Mouse (Mus musculus) gastrocnemius, postnatal 36 days (tissue): ENCODE measurements around the gene Slc20a1. TPM values are rescaled to one million over a fixed set of nuclear protein-coding genes. Genes with fewer than 3 reads are reported as not detected.

Source experiments
- DNase-seq, 2 experiments: peaks; one replicate each; pipeline ENCODE4 v3.0.0; 2022
- intact Hi-C: fragments of 180-260 bp; cut with DNase I; formaldehyde crosslinking; loops from one replicate; pipeline ENCODE4 v1.15.1; 2025
- total RNA-seq, 2 experiments: library from RNA; stranded (reverse); gene quantifications; 2 replicates each; pipeline ENCODE4 v1.2.3; 2021

Gene Slc20a1
- total RNA-seq, 2 experiments from 2014 or later = 7.9 to 10.5 TPM

DNA sequence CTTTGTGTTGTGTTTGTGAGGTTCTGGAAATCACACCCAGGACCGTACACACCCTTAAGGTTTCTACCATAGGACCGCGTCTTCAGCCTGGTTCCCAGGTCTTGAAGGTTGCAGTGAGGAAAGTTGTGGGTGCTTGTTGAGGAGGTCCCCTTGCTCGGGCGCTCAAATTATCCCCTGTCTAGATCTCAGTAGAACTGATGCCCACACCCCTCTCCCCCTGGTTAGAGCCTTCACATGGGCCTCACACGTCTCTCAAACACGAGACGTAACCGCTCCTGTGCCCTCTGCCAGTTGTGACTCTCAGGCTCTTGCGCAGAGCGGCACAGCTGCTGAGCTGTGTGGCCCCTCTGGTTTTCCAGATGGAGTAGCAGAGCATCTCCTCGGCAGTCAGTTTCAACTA, 48.4 kb downstream of the Slc20a1 start:
- no peak for DNase-seq
- intact Hi-C loops = no loop called here

DNA sequence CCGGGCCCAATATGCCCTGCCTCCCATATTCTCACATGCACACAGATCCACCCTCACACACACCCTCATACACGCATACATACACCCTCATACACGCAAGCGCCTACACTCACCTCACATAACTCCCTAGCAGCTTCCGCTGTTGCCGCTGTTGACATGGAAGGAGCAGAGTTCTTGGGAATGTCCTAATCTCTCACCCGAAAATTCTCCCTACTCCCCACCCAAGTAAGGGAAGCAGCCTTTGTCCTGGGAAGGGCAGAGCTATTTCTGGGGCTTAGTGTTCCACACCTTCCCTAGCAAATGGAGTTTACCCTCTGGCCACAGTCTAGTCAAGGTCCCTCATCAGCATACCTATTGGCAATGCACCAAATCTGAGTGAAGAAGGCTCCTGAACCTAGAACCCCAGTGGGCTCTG, 49.1 kb downstream of the Slc20a1 start:
- DNase-seq = no peak
- intact Hi-C loops = no loop called here

DNA sequence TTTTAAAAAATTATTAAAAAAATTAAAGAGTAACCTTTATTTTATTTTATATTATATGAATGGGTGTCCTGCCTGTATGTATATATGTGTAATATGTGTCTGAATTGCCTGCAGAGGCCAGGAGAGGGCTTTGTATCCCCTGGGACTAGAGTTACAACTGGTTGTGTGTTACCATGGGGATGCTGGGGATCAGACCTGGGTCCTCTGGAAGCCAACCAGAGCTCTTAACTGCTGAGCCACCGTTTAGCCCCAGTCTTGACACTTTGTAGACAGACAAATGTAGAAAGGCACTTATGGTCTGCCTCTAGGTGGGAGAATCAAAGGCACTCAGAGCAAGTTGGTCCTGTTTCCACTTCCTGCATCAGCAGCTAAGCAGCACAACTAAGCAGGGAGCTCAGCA, 50.8 kb downstream of the Slc20a1 start:
- no peak for DNase-seq
- intact Hi-C loops = no loop called here

DNA sequence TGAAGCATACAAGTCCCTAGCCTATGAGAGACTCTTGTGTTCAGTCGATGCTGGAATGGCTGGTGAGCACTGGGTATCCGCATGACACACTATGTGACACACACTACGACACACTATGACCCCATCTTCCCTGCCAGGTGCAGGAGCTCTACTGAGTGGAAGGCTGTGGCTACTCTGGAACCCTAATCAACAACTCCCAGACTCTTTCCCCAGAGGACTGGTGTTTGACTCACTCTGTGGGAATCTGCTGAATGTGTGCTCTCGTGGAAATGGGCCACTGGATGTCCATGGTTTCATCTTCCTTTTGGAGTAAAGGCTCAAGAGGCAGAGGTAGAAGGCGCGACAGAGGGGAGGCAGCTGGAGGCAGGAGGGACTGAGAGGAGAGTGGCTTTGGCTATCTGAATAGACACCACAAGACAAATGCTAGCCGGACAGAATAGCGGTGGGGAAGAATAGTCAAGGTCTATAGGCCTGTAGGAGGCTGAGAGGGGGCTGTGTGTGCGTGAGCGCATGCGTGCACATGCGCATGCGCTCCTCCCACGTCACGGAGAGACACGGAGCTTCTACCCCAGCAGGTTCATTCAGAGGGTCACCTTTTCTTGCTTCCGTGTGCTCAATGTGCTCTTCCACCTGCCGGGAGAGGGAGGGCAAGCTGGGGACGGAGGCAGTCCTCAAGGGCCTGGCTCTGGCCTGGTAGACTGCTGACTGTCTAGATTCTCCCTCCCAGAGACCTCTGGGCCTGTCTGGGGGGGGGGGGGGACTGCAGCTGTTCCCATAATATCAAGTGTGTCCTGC, 54.5 kb downstream of the Slc20a1 start:
- DNase-seq = no peak
- intact Hi-C loops = loop anchor here (10.0 kb wide), 1 partner anchor 308 kb away; the partner anchor contains the start of gene Zc3h8

DNA sequence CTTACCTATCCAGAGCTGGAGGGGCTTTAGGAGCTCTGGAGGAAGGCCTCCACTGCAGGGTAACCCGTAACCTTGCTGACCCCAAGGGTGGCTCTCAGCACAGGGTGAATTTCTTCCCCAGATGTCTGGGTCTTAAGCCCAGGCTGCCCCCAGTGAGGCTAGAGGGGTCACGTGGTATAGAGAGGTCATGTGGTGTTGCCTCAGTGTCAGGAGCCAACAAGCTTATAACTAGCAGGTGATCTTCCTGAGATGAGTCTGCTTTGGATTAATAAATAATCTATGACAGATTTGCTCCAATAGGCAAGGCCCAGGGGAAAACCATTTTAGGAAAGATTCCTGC, 55.0 kb downstream of the Slc20a1 start:
- no peak for DNase-seq
- intact Hi-C loops = loop anchor here (10.0 kb wide), 1 partner anchor 309 kb away; the partner anchor contains the start of gene Zc3h8

DNA sequence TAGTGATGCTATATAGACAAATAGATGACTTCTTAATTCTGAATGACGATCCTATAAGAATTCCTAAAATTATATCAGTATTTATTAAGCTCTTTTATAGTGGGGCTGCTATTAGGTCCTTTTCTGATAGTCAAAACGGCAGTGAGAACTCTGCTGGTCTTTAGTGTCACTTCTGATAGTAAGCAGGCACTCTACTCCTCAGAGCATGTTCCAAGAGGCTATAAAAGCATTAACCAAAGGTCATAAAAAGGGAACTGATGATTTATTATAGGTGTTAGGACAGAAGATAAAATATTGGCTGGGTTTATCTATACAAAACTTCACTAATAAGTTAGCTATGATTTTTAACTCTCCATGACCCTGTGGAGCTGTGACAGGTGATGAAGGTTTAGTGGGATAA, 55.5 kb downstream of the Slc20a1 start:
- intact Hi-C loops = loop anchor here (10.0 kb wide), 1 partner anchor 309 kb away; the partner anchor contains the start of gene Zc3h8
- no peak for DNase-seq

DNA sequence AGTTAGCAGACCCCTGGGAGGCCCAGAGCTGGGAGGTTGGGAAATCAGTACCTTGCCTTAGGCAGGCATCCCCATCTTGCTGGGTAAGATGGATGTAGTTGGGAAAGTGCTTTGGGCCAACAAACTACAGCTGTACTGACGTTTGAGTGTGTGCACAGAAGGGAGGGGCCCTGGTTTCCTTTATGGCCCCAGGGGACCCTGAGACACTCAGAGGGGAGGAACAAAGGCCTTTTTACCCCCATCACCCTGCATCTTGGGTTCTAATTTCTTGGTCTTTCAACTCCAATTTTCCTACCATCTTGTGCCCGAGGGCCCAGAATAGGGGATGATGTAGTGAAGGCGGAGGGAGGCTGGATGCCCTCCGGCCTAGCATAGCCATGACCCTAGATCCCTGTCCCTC, 57.4 kb downstream of the Slc20a1 start:
- intact Hi-C loops = loop anchor here (10.0 kb wide), 1 partner anchor 311 kb away; the partner anchor contains the start of gene Zc3h8
- no peak for DNase-seq

DNA sequence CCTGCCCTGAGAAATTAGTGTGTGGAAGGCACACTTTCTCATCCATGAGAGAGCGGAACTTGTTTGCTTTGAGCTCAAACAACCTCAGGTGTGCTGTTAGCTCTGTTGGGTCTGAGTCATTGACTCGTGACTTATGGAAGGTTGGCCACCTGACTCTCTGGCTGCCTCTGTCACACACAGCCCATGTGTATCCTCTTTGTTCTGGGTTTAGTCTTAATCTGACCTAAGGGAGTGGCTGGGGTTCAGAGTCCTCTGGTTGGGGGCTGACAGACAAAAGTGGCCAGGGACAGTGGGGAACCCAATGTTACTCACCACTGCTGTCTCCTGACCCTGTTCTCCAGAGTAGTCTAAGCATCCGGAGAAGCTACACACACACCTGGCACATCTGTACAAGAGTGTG, 59.5 kb downstream of the Slc20a1 start:
- intact Hi-C loops = loop anchor here (10.0 kb wide), 1 partner anchor 313 kb away; the partner anchor contains the start of gene Zc3h8
- DNase-seq = no peak

DNA sequence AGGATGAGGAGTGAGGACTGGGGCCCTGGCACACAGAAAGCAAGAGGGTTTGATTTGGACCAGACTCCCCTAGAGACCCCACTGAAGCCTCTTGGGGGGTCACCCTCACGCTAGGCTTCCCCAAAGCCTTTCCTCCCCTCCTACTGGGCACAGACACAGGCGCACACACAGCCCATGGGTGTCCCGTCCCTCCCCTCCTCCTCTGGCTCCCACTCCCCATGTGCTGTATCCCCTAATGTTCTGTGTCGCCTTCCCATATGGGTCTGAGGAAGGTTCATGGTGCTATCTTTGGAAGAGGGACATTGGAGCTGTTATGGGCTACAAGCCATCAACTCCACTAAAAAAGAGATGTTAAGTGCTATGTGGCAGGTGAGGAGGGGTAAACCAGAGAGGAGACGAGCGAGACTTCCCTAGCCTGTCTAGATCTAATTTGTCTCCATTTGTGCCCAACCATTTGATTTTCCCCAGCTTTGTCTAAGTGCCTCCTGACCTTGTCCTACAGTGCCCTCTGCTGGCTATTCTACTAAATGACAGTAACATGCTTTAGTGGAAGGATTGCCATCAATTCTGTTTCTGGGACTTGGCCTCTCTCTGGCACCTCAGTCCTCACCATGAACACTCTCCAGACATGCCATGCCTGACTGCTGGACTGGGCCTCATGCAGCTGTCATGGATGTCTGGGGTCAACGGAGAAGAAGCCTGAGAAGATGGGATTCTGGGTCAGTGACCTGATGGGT, 60.1 kb downstream of the Slc20a1 start:
- DNase-seq = peak in 1 of 2 experiments; percentile 13

DNA sequence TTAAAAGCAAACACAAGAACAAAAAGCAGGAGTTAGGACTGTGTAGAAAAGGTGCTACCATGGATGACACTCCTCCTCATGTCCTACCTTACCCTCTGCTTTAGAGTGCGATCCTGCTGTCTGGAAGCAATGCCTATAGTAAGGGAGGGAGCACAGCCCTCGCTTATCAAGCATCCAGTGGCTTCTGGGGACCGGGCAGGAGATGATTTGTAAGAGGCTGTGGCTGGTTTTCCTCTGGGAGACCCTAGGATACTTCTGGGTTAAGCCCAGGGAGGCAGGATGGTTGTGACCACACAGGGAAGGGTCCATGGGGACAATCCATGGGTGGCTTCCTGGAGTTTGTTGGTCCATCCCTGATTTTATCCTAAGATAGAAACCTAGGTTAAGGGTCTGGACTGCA, 62.1 kb downstream of the Slc20a1 start:
- no peak for DNase-seq
- intact Hi-C loops = no loop called here

More for the DNA sequence above, 60.1 kb downstream of the Slc20a1 start:
- intact Hi-C loops = loop anchor here (1.0 to 10.0 kb wide), 2 partner anchors 84 to 314 kb away; partner anchors contain the start of gene Zc3h8

Other genes starting within 250 kb of the Slc20a1 start
- gene Zc3h6, start 231.4 kb upstream of the Slc20a1 start, total RNA-seq = 1 to 10 TPM; 5.0 to 7.6 TPM
- 10 to 100 TPM; 15.3 to 15.7 TPM for gene Gm10762, start 231.0 kb upstream of the Slc20a1 start, total RNA-seq
- gene Vinac1, start 150.6 kb upstream of the Slc20a1 start, total RNA-seq = not detected
- gene Ttl, start 132.8 kb upstream of the Slc20a1 start, total RNA-seq = 1 to 10 TPM; 5.6 to 6.5 TPM
- gene Polr1b, start 97.8 kb upstream of the Slc20a1 start, total RNA-seq = 10 to 100 TPM in 1 of 2 experiments, 1 to 10 TPM in 1; 8.9 to 11.7 TPM
- gene Chchd5, start 69.1 kb upstream of the Slc20a1 start, total RNA-seq = 1 to 10 TPM; 8.4 to 8.7 TPM
- gene Ckap2l, start 98.4 kb downstream of the Slc20a1 start, total RNA-seq = under 1 TPM; 0.47 to 0.69 TPM
- gene Il1a, start 111.2 kb downstream of the Slc20a1 start, total RNA-seq = not detected
- not detected for gene Il1b, start 172.4 kb downstream of the Slc20a1 start, total RNA-seq